Mouse (Mus musculus): ENCODE measurements around the gene Serpinb1a. TPM values are rescaled to one million over a fixed set of nuclear protein-coding genes. Genes with fewer than 3 reads are reported as not detected.
"Not testable (repeated sequence)": the region's sequence is repeated elsewhere in the genome, so short reads cannot be mapped to it uniquely, and the experiment has no call there.

The Serpinb1a gene
- 10 to 100 TPM; 22.7 to 71.9 TPM for total RNA-seq (2021)
- 17.6 and 31.2 TPM in 2 replicates for polyA plus RNA-seq (2012; rRNA removed)
- long read RNA-seq, transcript Serpinb1a-201 (7 exons, 1,918 nt), result major isoform, 15 of 16 reads
- long read RNA-seq, partial matches to known transcripts, result 1 of 16 reads
- long read RNA-seq, other reads (novel, unspliced or antisense), result 0 of 16 reads

DNA sequence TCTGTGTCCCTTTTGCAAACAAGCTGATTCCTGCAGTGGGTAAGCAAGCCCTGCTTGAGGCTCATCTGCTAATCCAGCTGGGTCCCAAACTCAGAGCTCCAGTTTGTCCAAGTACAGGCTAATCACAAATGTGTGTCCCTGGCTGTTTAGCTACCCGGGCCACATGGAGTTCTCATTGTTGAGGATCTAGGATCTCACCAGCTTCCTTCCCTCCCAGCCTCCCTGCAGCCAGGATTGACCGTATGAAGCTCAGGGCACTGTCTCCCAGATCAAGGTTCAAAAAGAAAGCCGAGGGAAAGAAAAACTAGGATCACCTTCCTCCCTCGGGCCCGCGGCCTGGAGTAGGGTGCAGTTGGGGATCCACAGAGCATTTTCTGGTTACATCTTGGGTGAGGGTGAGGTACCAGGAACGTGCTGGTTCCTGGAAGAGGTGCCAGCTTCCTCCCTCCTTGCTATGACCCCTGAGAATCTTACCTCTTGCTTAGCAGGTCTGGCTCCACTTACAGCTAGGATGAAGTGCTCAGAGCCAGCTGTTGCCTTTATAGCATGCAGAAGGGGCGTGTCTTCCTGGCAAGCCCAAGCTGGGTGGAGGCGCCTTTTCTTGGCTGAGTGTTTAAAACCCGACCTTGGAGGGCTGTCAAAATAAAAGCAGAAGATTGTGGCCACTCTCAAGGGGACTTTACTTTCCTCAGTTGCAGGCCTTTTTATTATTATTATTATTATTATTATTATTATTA lies at the start of gene Serpinb1a:
Gene Serpinb1a (minus strand): TSS at position 518 of the 737 bp plus-strand sequence.
- peak; percentile 84 for DNase-seq

- DNase-seq, result peak; percentile 63
These were observed 49.7 kb upstream of the Serpinb1a start for GRCm38 (mm10) chr13:32900639-32901038.

- not testable (repeated sequence) for DNase-seq
These were observed 48.1 kb upstream of the Serpinb1a start for GRCm38 (mm10) chr13:32899114-32899513.

DNA sequence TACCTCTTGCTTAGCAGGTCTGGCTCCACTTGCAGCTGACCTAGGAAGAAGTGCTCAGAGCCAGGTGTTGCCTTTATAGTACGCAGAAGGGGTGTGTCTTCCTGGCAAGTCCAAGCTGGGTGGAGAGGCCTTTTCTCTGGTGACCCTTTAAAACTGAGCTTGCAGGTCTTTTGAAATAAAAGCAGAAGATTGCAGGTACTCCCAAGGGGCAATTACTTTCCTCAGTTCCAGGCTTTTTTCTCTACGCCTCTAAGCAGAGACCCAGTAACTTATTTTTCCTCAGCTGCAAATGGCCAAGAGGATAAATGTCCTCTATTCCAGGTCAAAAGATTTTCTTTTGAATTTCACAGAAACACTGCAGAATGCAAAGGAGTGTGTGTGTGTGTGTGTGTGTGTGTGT lies 47.1 kb upstream of the Serpinb1a start, which contains the start of gene Serpinb1c:
Gene Serpinb1c (minus strand): TSS at position 101 of the 400 bp plus-strand sequence.
- no peak for DNase-seq

DNA sequence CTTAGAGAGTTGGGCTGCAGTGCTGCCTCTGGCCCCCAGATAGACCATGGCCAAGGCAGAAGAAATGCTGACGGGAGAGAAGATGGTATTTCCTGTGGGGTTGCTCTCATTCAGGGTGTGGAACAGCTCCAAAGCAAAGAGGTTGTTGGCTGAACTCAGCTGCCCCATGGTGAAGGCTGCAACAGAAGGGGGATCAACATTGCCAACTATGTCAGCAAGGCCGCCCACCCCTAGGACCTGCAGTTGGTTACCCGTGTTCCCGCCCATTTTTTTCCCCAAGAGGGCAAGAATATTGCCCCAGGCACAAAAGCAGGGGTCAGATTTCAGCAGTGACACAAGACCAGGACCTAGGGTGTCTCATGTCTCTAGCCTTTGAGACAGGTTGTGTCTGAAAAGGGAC lies 45.9 kb upstream of the Serpinb1a start:
- no peak for DNase-seq

DNA sequence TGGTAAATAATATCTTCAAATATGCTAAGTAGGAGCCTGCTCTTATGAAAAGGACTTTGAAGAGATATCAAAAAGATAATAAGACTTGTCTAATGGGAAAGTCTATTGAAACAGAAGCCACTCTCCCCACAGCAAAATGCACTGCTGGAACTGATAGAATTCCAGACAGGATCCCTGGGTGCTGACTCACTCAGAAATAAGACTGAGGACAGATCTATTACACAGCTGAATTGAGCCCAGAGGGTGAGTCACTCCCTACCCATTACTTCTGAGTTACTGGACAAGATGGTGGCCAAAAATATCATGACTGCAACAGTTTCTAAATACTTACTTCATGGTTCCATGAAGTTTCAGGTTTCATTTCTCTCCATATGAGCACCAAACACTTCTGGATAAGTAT lies 33.8 kb upstream of the Serpinb1a start:
- DNase-seq, result peak; percentile 55

- no peak for DNase-seq
These were observed 22.9 kb upstream of the Serpinb1a start for GRCm38 (mm10) chr13:32873862-32874261.

DNA sequence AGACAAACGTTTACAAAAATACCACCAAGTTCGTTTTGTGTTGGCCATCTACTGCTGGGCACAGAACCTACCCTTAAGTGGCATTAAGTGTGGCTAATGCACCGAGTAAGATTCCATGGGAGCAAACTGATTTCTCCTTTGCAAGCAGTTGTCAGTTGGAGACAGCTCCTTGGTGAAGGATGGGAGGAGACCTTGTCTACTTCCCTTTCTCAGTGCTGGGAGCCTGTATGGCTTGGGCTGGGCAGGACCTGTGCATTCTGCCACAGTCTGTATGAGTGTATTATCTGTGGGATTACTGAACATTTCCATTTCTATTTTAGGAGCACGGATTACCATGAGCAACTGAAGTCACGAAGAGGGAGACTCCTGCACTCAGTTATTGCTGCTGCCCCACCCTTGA lies 17.9 kb upstream of the Serpinb1a start:
- DNase-seq, result no peak

DNA sequence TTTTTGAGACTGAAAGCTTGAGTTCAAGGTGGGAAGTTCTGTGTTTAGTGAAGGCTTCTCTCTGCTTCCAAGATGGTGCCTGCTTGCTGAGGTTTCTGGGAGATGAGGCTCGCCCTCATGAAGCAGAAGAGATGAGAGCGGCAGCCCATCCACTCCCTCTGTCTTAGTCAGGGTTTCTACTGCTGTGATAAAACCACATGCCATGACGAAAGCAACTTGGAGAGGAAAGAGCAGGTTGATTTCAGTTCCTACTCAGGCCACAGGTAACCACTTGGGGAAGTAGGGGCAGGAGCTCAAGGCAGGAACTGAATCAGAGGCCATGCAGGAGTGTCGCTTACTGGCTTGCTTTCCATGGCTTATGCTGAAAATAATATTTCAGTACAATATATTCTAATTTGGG lies 17.2 kb upstream of the Serpinb1a start:
- DNase-seq, result not testable (repeated sequence)

GRCm38 (mm10) chr13:32867030-32867429 lies 16.0 kb upstream of the Serpinb1a start:
- DNase-seq, result no peak

GRCm38 (mm10) chr13:32866484-32866883 lies 15.5 kb upstream of the Serpinb1a start:
- DNase-seq, result peak; percentile 77

GRCm38 (mm10) chr13:32865591-32865990 lies 14.6 kb upstream of the Serpinb1a start:
- peak; percentile 21 for DNase-seq

DNA sequence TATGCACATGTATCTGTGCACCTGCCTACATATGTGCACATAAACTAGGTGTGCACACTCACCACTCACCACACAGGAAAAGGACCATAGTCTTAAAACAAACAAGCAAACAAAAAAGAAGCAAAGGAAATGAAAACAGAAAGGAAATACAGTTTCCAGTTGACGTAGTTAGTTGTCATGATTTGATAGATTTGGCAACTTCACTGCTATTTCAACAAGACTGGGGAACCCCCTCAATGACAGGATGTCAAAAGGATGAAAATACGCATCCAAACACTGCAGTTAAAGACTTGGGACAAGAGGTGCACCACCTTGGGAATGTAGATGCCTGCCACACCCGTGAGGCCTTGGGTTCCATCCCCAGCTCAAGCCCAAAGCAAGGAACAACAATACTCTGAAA lies 13.5 kb upstream of the Serpinb1a start:
- not testable (repeated sequence) for DNase-seq

GRCm38 (mm10) chr13:32863456-32863855 lies 12.5 kb upstream of the Serpinb1a start:
- DNase-seq, result no peak

- DNase-seq, result peak; percentile 50
These were observed 9.8 kb upstream of the Serpinb1a start for GRCm38 (mm10) chr13:32860821-32861220.

DNA sequence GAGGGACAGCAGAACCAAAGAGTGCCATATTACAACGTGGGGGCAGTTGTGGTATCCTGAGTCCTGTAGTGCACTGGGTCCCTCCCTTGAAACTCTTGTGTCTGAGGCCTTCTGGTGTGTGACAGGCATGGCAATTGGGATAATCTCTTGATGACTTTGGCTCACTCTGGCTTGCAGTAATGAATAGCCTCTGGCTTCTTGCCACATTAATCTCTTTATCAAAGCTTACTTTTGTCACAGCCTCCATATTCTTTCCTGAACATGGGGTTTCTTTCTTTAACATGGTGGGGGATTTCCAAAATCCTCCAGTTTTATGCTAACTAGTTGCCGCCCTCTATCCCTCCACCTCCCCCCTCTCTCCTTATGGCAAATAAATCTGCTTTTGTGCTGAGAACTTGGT lies 2.1 kb upstream of the Serpinb1a start:
- no peak for DNase-seq

DNA sequence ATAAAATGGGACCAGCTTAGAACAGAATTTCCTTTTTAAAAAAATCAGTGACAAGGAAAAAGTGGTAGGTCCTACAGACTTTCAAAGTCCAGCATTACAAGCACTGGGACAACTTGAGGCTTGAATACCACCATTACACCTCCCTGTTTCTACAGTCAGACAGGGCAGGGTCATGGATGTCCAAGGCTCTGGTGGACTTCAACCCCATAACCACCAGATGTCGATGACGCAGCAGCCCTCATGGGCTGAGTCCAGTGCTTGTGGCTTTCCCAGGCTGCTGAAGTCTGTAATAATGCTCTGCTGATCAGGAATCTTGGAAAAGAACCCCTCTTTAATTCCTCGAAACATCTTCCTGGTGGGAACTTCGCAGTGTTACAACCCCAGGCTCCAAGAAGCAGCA lies 1.6 kb upstream of the Serpinb1a start:
- no peak for DNase-seq

DNA sequence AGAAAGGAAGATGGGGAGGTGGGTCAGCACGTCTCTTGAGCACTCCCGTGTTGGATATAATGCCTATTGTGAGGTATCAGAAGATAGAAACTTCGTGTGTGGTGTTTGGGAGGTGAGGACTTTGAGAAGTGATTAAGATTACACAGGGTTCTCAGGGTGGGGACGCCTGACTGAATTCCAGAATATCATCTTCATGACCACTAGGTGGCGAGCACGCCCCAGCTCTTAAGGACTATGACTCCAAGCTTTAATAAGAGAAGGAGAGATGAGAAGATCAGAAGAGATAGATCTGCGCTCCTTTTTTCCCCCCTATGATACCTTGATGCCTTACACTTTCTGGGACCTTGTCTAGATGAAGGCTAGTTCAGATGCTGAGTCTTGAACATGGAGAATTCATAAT lies 982 bp upstream of the Serpinb1a start:
- DNase-seq, result peak; percentile 58

DNA sequence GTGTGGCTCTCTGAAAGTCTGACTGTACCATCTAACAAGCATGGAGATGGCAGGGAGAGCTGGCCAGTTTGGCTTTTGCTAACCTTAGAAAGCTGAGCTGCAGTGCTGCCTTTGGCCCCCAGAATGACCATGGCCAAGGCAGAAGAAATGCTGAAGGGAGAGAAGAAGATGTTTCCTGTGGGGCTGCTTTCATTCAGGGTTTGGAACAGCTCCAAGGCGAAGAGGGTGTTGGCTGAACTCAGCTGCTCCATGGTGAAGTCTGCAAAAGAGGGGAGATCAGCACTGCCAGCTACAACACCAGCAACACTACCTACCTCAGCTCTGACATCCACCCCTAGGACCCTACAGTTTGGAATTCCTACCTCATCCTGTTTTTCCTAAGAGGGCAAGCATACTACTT lies 829 bp downstream of the Serpinb1a start:
- no peak for DNase-seq

DNA sequence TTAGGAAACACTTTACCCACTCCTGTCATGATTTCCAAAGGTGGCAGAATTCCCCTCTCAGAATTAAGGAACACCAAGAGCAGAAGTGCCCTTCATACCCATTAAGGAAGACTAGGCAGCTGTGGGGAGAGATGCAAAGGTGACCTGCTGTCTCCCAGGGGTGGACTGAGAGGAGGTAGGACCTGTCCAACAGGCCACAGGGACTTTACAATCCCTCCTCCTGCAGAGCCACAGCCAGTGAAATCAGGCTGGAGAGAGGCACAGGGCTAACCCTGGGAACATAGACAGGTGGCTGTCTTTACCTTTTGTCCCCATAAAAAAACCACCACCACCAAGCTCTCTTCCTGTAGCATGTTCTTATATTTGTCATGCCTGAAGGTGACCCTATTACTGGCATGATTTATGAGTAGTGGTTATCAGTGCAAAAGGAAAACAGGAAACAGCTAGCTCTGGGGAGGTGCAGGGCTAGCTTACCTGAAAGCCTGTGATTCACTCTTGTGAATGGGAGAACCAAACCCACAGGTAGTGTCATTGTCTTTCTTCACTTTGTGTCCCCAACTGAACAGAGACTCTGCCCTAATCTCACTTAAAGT lies 1.4 kb downstream of the Serpinb1a start:
- DNase-seq, result no peak

GRCm38 (mm10) chr13:32849092-32849491 lies 1.9 kb downstream of the Serpinb1a start:
- no peak for DNase-seq

DNA sequence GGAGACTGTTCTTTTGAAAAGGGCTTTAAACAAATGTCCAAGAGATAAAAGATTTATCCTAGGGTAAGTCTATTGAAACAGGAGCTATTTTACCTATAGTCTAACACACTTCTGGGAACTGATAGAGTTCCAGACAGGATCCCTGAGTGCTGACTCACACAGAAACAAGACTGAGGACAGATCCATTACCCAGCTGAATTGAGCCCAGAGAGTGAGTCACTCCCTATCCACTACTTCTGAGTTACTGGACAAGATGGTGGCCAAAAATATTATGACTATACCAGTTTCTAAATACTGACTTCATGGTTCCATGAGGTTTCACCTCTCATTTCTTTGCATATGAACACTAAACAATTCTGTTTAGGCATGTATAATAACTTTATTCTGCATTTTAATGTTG lies 4.8 kb downstream of the Serpinb1a start:
- DNase-seq, result no peak

- no peak for DNase-seq
These were observed 9.6 kb downstream of the Serpinb1a start for GRCm38 (mm10) chr13:32841349-32841748.

Measured in adrenal gland, adult 2 months (tissue).